Comparison of ENCODE assay signal across 20 mouse cellular contexts in genomic region chr17:79982955-79983529, GRCm38 (mm10).
DNase-seq lines count a peak whose midpoint lies in the region; ATAC-seq lines count a peak whose summit lies in the region.
"Had no signal": no experiment of that assay in that cellular context is flagged by ENCODE, and none has a peak within 500 bp of the region (broad histone marks: within the 10 kb centered on the region; RNA-seq: fewer than 3 reads in every experiment).

No protein-coding gene starts in this region.

- H3K4me2 ChIP-seq in kidney, embryonic 15.5 days: peak overlapping the region; percentile 44
- peak overlapping the region; percentile 17; the same call in 1 of the 2 replicates for H3K4me2 ChIP-seq in limb, embryonic 11.5 days (ENCODE audit: low read depth, severe bottlenecking)
- H3K4me2 ChIP-seq: forebrain, embryonic 12.5 days; midbrain, embryonic 13.5 days had no signal

- H3K9me3 ChIP-seq in kidney, embryonic 15.5 days (replicated peaks): no peaks in the 10 kb centered on the region
- H3K9me3 ChIP-seq in limb, embryonic 11.5 days (ENCODE audit: control insufficient read depth, low read length): no peaks in the 10 kb centered on the region
- H3K9me3 ChIP-seq: forebrain, embryonic 12.5 days; midbrain, embryonic 13.5 days had no signal

- intact Hi-C loops in left cerebral cortex, postnatal 25 days (cut with DNase I): no loop called here

- H3K36me3 ChIP-seq in kidney, embryonic 15.5 days: no peaks in the 10 kb centered on the region
- no peaks in the 10 kb centered on the region for H3K36me3 ChIP-seq in limb, embryonic 11.5 days (ENCODE audit: control insufficient read depth, insufficient read depth, low read length)
- H3K36me3 ChIP-seq: forebrain, embryonic 12.5 days; midbrain, embryonic 13.5 days had no signal

- no peaks in the 10 kb centered on the region for H3K27me3 ChIP-seq in kidney, embryonic 15.5 days
- no peaks in the 10 kb centered on the region for H3K27me3 ChIP-seq in limb, embryonic 11.5 days (ENCODE audit: control insufficient read depth, insufficient read depth, low read length)
- H3K27me3 ChIP-seq: midbrain, embryonic 13.5 days had no signal

- no peak for DNase-seq in kidney, adult 8-10 months
- peak; percentile 51 for DNase-seq in thymus, postnatal 4 days
- no peak for DNase-seq in thymus, postnatal 0 days (ENCODE audit: low spot score)
- no peak for DNase-seq in limb, embryonic 11.5 days (ENCODE audit: low spot score)
- DNase-seq in left cerebral cortex, postnatal 25 days (ENCODE audit: low spot score in 2 of 2): no peak
- DNase-seq in adrenal gland, adult (ENCODE audit: inconsistent age in 2 of 2, low spot score in 1 of 2): no peak
- DNase-seq: adrenal gland, adult 2 months; cerebellum, adult 11 months; cerebellum, postnatal 10 days; gastrocnemius, postnatal 14 days; heart, adult 2 months; kidney, postnatal 10 days; layer of hippocampus, postnatal 36 days had no signal

- no peak overlapping the region for H3K9ac ChIP-seq in kidney, embryonic 15.5 days
- H3K9ac ChIP-seq in limb, embryonic 11.5 days (ENCODE audit: low read length): no peak overlapping the region
- H3K9ac ChIP-seq: forebrain, embryonic 12.5 days; liver, embryonic 14.5 days; midbrain, embryonic 13.5 days had no signal

- no peak overlapping the region for H3K4me3 ChIP-seq in kidney, embryonic 15.5 days (replicated peaks)
- H3K4me3 ChIP-seq in limb, embryonic 11.5 days (ENCODE audit: low read depth, low read length): no peak overlapping the region
- H3K4me3 ChIP-seq: forebrain, embryonic 12.5 days; heart, adult 2 months; layer of hippocampus, adult 2 months; midbrain, embryonic 13.5 days had no signal

- peak overlapping the region; percentile 62 for H3K27ac ChIP-seq in kidney, embryonic 15.5 days
- no peak overlapping the region; the same call in none of the 2 replicates for H3K27ac ChIP-seq in limb, embryonic 11.5 days (replicated peaks; ENCODE audit: low read depth, low read length)
- H3K27ac ChIP-seq: forebrain, embryonic 12.5 days; heart, adult 2 months; layer of hippocampus, adult 2 months; liver, embryonic 14.5 days; macrophage; midbrain, embryonic 13.5 days had no signal

- ATAC-seq in kidney, embryonic 15.5 days (replicated peaks; ENCODE audit: low FRiP score): peak; percentile 78
- ATAC-seq in limb, embryonic 11.5 days (ENCODE audit: insufficient number of reproducible peaks, low FRiP score, low TSS enrichment, low read depth): no peak
- no peak for ATAC-seq in cerebellum, adult (ENCODE audit: insufficient number of reproducible peaks, low FRiP score, low TSS enrichment)

- 20% methylated on average over 8 of the region's 8 CpGs for WGBS in kidney, embryonic 15.5 days
- 13% methylated on average over 8 of the region's 8 CpGs for WGBS in limb, embryonic 11.5 days

- H3K4me1 ChIP-seq in kidney, embryonic 15.5 days: peaks cover 30% of the 10 kb centered on the region
- H3K4me1 ChIP-seq in limb, embryonic 11.5 days (ENCODE audit: control insufficient read depth, insufficient read depth, low read length): peaks cover 23% of the 10 kb centered on the region
